Mouse (Mus musculus) heart, embryonic 15.5 days (tissue): ENCODE data around the gene Ttc12. TPM values are rescaled to one million over a fixed set of nuclear protein-coding genes. Genes with fewer than 3 reads are reported as not detected.

Experiments used
- ATAC-seq: fragments of 200-750 bp; cut with Nextera tagmentation; replicated peaks from 2 replicates; pipeline ENCODE4 v1.8.0; 2017; ENCODE audit warnings: low read depth, moderate TSS enrichment; ENCODE audit not compliant: insufficient number of reproducible peaks, insufficient read depth, low FRiP score
- H3K27ac ChIP-seq: fragments of 300-500 bp; sonication (generic); 2 replicates; pipeline ENCODE4 v1.5.1; 2015; ENCODE audit warnings: mild to moderate bottlenecking, inconsistent platforms
- H3K27me3 ChIP-seq: fragments of 300-500 bp; sonication (generic); 2 replicates; pipeline ENCODE4 v1.6.1; 2015; ENCODE audit warnings: inconsistent platforms
- H3K36me3 ChIP-seq: fragments of 300-500 bp; sonication (generic); 2 replicates; pipeline ENCODE4 v1.6.1; 2015; ENCODE audit warnings: mild to moderate bottlenecking, inconsistent platforms
- H3K4me1 ChIP-seq: fragments of 300-500 bp; sonication (generic); replicated peaks from 2 replicates; pipeline ENCODE4 v1.6.1; 2015; ENCODE audit warnings: inconsistent platforms
- H3K4me2 ChIP-seq: fragments of 300-500 bp; sonication (generic); 2 replicates; pipeline ENCODE4 v1.6.1; 2015; ENCODE audit warnings: inconsistent platforms, mild to moderate bottlenecking, moderate library complexity
- H3K4me3 ChIP-seq: fragments of 300-500 bp; sonication (generic); 2 replicates; pipeline ENCODE4 v1.5.1; 2015; ENCODE audit warnings: mild to moderate bottlenecking, inconsistent platforms
- H3K9ac ChIP-seq: fragments of 300-500 bp; sonication (generic); 2 replicates; pipeline ENCODE4 v1.6.1; 2015; ENCODE audit warnings: mild to moderate bottlenecking, inconsistent platforms
- H3K9me3 ChIP-seq: fragments of 300-500 bp; sonication (generic); replicated peaks from 2 replicates; pipeline ENCODE4 v1.6.1; 2016; ENCODE audit warnings: inconsistent platforms
- WGBS: fragments of 180-500 bp; shearing (Covaris S2); methylation state at CpG from one replicate; pipeline ENCODE4 v1.1.7; 2015; ENCODE audit warnings: mixed read lengths; 5-methylcytosine and 5-hydroxymethylcytosine counted together
- polyA plus RNA-seq: library from polyadenylated mRNA; unstranded; fragments of >200 nt; fragmentation: Nextera tagmentation; extraction: Ambion mirVana; gene quantifications from 2 replicates; pipeline ENCODE4 v1.2.1, GENCODE M21; 2015

The Ttc12 gene
- polyA plus RNA-seq = 2.1 and 2.7 TPM in 2 replicates

DNA sequence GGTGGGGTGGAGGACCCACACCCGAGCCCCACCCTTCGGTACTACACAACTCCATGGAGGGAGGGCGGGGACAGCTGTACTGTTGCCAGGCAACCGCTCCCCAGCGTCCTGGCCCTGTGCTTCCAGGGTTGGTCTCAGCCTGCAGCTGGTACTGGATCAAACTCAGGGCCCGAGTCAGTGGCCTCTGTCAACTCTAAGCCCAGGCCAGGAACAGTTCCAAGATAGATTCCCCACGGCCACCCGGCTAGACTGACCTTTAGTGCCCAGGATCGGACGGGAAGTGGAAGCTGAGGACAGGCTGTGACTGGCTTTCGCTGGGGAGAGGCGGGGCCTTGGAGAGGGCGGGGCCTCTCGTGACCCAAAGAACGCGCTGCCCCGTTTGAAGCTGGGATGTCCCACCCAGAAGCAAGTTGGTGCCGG lies at the start of gene Ttc12:
TSS of gene Ttc12 (minus strand) at position 334 of the 420 bp plus-strand sequence.
- Histone ChIP-seq H3K9ac (peak within 1 kb of the TSS; percentile 45), H3K4me3 (peak within 1 kb of the TSS; percentile 64), H3K9me3 (no peaks in the 10 kb centered on the region), H3K27ac (no peak within 1 kb of the TSS), H3K27me3 (0 out of 2 replicates have a peak, but pooled peaks cover 3% of the 10 kb centered on the region), H3K4me2 (peak within 1 kb of the TSS; percentile 76), H3K4me1 (0 out of 2 replicates have a peak, but pooled peaks cover 7% of the 10 kb centered on the region), H3K36me3 (no peaks in the 10 kb centered on the region)
- WGBS = under 1% methylated on average over 18 of the region's 18 CpGs
- peak; percentile 87 for ATAC-seq

DNA sequence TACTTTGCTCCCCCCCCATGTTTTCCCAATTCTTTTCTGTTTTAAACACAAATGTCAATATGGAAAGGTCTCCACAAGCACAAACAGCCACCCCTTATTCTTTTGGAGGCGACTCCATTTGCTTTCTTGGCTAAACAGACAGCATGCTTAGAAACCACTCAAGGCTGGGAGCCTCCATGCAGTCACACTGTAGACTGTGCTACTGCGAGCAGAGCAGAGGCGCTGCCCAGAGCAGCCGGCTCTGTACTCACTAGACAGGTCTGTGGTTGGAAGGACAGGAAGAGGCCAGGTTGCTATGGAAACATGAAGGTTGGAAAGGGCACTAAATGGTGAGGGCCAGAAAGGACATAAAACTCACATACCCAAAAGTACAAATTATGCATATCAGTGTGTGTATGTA lies 48.9 kb upstream of the Ttc12 start:
- H3K9ac ChIP-seq = no peak overlapping the region
- H3K4me3 ChIP-seq = no peak overlapping the region
- H3K27me3 ChIP-seq = no peaks in the 10 kb centered on the region
- H3K36me3 ChIP-seq = no peaks in the 10 kb centered on the region
- no peak overlapping the region for H3K27ac ChIP-seq
- H3K4me1 ChIP-seq = peaks cover 6% of the 10 kb centered on the region; the same call in 1 of the 2 replicates
- ATAC-seq = no peak
- H3K9me3 ChIP-seq = no peaks in the 10 kb centered on the region
- no peak overlapping the region for H3K4me2 ChIP-seq
- WGBS = 56% methylated on average over 4 of the region's 4 CpGs

DNA sequence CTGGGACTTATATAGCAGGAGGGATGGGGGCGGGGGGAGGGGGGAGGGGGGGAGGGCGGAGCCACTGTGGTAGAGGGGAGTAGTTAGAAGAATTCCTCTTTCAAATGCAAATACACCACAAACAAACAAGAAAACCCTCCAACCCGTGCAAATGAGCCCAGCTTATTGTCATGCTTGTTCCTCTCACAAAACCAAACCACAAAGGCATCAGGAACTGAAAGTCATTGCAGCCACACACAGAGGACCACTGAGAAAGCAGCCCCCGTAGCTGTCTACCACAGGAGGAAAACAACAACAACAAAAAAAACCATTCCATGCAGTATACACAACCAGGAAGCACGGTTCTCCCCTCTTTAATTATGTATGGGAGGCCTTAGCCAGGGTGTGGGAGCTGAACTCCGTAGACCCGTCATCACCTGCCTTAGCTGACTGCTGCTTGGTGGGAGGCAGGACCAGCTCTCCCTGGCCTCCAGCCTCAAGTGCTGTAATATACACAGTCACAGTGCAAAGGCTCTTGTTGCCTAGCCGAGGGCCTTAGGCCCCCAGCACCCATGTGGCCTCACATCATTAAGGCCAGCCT lies 48.0 kb upstream of the Ttc12 start:
- no peak overlapping the region for H3K4me2 ChIP-seq
- H3K9ac ChIP-seq = no peak overlapping the region
- no peak overlapping the region for H3K4me3 ChIP-seq
- H3K27me3 ChIP-seq = no peaks in the 10 kb centered on the region
- no peaks in the 10 kb centered on the region for H3K9me3 ChIP-seq
- no peak overlapping the region for H3K27ac ChIP-seq
- no peaks in the 10 kb centered on the region for H3K36me3 ChIP-seq
- WGBS = 34% methylated on average over 6 of the region's 8 CpGs
- no peak for ATAC-seq
- H3K4me1 ChIP-seq = peaks cover 6% of the 10 kb centered on the region; the same call in 1 of the 2 replicates

DNA sequence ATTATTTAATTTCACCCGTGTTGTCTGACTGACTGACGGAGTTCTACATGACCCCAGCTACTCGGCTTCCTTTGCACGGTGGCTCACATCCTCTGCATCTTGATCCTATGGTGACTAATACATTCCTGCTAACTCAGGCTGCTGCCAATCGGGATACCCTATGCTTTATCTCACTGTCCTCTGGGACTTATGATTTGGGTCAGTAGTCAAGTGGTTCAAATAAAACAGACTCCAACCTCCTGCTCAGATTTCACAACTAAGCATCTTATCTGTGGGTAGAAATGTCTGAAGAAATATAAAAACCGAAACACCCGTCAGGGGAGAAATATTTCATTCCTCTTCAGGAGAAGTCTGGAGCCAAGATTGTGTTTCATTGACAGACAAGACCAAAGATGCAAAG lies 47.4 kb upstream of the Ttc12 start:
- Histone ChIP-seq H3K9me3 (no peaks in the 10 kb centered on the region), H3K9ac (no peak overlapping the region), H3K27me3 (no peaks in the 10 kb centered on the region), H3K4me3 (no peak overlapping the region), H3K4me1 (peaks cover 6% of the 10 kb centered on the region; the same call in 1 of the 2 replicates), H3K36me3 (no peaks in the 10 kb centered on the region), H3K4me2 (no peak overlapping the region), H3K27ac (no peak overlapping the region)
- WGBS = 42% methylated on average over 7 of the region's 7 CpGs
- ATAC-seq = no peak

DNA sequence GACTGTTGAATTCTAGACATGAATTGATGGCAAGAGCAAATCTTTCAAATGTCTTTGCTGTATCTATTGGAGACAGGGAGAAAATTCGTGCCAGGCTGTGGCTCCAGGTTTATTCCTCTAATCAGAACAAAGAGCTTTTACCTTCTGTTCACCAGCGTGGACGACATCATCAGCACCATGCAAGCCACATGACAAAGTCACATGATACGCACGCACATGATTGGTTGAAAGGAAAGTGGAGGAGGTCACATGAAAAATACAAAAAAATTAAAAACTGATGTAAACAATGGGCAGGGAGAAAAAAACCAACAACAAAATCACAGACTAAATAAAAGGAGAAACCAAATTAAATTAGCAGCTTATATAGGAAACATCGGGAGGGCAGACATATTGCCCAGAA lies 45.8 kb upstream of the Ttc12 start:
- 89% methylated on average over 6 of the region's 6 CpGs for WGBS
- Histone ChIP-seq H3K27ac (no peak overlapping the region), H3K36me3 (no peaks in the 10 kb centered on the region), H3K27me3 (no peaks in the 10 kb centered on the region), H3K9me3 (no peaks in the 10 kb centered on the region), H3K4me2 (no peak overlapping the region), H3K4me3 (no peak overlapping the region), H3K4me1 (peaks cover 10% of the 10 kb centered on the region), H3K9ac (no peak overlapping the region)
- no peak for ATAC-seq

DNA sequence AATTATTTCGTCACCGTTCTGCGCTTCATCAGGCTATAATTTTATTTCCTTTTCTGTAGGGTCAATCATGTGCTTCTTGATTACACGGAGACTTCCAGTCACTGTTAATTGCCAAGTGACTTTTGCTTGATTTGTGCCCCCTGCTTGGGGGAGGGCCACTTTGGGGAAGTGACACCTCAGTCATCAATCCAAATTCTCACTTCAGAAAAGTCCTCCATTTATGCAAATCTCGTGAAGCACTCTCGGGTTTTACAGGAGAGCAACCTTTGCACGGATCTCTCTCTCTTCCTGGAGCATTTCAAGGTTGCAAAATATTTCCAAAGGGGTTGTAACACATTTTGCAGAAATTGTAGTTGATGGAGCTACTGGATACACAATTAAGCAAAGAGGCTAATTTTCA lies 45.2 kb upstream of the Ttc12 start:
- H3K27ac ChIP-seq = no peak overlapping the region
- H3K9ac ChIP-seq = no peak overlapping the region
- H3K4me2 ChIP-seq = no peak overlapping the region
- H3K9me3 ChIP-seq = no peaks in the 10 kb centered on the region
- no peak overlapping the region for H3K4me3 ChIP-seq
- H3K36me3 ChIP-seq = no peaks in the 10 kb centered on the region
- H3K27me3 ChIP-seq = no peaks in the 10 kb centered on the region
- no peak for ATAC-seq
- peaks cover 10% of the 10 kb centered on the region for H3K4me1 ChIP-seq
- WGBS = 51% methylated on average over 7 of the region's 7 CpGs

DNA sequence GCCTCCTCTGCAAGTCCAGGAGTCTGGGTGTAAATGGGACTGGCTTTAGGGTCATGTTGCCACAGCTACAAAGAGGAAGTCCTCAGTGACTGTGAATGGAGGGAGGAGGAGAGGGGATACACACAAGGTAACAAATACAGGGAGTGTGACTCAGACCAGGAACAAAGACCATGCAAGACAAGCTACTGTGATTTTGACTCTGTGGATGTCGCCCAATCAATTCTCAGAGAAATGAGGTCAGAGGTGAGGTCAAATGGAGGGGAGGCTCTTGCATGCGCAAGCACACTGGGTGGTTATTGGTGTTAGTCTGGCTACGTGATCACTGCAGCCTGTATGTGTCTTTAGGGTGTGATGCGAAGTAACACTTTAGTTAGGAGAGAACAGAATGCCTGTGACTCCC lies 44.7 kb upstream of the Ttc12 start:
- Histone ChIP-seq H3K9ac (no peak overlapping the region), H3K4me3 (no peak overlapping the region), H3K4me2 (no peak overlapping the region), H3K27ac (no peak overlapping the region), H3K36me3 (no peaks in the 10 kb centered on the region), H3K4me1 (peaks cover 10% of the 10 kb centered on the region), H3K27me3 (no peaks in the 10 kb centered on the region), H3K9me3 (no peaks in the 10 kb centered on the region)
- 72% methylated on average over 4 of the region's 4 CpGs for WGBS
- no peak for ATAC-seq

DNA sequence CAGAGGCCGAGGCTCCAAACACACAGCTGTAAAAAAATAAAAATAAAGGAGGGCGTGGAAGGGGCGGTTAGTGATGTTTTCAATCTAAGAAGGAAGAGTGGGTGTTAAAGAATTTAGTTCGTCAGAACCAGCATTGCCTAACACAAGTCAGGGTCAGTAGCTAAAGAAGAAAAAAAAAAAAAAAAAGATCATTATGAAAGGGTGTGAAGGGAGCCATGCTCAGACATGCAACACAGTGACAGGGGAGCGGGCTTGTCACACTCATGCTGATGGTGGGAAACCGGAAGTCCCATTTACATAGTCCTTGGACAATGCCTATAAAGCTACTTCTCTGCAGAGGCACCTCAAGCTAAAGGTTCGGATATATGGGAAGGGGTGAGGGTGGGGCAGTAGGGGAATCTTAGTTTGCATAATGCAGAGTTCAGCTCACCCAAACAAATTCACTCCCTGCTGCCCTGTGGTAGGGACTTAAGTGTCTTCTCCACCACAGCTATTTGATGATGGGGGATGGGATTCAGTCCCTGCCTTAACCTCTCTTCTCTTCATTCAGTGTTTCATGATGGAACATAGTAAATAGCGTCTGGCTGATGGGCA lies 43.4 kb upstream of the Ttc12 start:
- Histone ChIP-seq H3K4me3 (no peak overlapping the region), H3K27me3 (no peaks in the 10 kb centered on the region), H3K9ac (no peak overlapping the region), H3K27ac (no peak overlapping the region), H3K4me2 (no peak overlapping the region), H3K9me3 (no peaks in the 10 kb centered on the region), H3K36me3 (no peaks in the 10 kb centered on the region), H3K4me1 (peaks cover 10% of the 10 kb centered on the region)
- WGBS = 77% methylated on average over 8 of the region's 8 CpGs
- ATAC-seq = no peak

DNA sequence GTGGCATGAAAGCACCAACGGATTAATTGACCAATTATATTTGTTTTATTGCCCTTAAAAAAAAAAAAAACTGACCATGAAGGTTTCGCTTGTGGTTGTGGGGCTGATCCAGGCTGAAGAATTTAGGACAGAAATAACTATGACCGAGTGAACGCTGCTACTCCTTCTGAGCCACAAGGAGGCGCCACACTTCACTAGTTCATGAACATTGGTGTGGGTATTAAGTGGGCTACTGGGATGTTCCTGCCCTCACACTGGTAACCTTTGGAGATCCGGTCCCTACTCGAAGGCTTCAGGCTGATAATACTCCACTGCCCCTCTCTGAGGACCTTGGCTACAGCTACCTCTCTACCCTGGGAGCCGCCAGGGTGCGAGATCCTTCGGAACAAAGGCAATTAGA lies 42.9 kb upstream of the Ttc12 start:
- Histone ChIP-seq H3K36me3 (no peaks in the 10 kb centered on the region), H3K9me3 (no peaks in the 10 kb centered on the region), H3K4me2 (no peak overlapping the region), H3K9ac (no peak overlapping the region), H3K4me1 (peaks cover 4% of the 10 kb centered on the region), H3K27ac (no peak overlapping the region), H3K27me3 (no peaks in the 10 kb centered on the region), H3K4me3 (no peak overlapping the region)
- no peak for ATAC-seq
- 57% methylated on average over 10 of the region's 10 CpGs for WGBS

DNA sequence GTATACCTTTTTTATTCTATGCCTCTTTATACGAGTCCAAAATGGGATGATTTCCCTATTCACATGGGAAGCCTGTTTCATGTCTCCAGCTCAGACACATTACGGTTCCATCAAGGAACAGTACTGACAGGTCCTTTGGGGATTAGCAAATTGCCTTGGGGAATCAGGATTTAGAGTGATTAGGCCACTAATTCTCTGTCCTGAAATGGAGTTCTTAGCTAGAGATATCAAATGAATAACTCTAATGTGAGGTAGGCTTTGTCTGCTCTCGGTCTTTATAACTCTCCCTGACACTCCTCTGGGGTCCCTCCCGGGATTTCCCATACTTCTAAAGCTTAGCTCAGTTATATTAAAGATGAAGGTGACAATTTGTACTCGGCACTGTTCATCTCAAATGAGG lies 42.0 kb upstream of the Ttc12 start:
- no peak for ATAC-seq
- no peaks in the 10 kb centered on the region for H3K9me3 ChIP-seq
- peaks cover 4% of the 10 kb centered on the region; the same call in 1 of the 2 replicates for H3K4me1 ChIP-seq
- 90% methylated on average over 5 of the region's 5 CpGs for WGBS
- H3K9ac ChIP-seq = no peak overlapping the region
- H3K27me3 ChIP-seq = no peaks in the 10 kb centered on the region
- H3K27ac ChIP-seq = no peak overlapping the region
- no peak overlapping the region for H3K4me3 ChIP-seq
- no peak overlapping the region for H3K4me2 ChIP-seq
- no peaks in the 10 kb centered on the region for H3K36me3 ChIP-seq

DNA sequence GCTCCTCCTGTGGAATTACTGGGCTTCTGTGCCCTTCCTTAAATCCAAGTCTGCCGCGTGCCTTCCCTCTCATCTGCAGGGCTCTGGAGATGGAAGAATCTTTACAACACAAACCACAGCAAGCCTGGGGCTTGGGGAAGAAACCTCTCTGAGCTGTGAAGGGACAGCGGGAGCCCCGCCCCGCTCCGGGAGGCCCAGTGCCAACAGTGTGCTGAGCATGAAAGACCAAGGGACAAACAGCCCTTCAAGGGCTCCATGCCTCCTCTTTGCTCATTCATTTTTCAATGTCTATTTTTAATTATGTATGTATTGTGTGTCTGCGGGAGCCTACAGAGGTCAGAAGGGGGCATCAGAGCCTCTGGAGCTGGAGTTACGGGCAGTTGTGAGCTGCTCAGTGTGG lies 41.3 kb upstream of the Ttc12 start:
- WGBS = 62% methylated on average over 8 of the region's 8 CpGs
- no peak for ATAC-seq

DNA sequence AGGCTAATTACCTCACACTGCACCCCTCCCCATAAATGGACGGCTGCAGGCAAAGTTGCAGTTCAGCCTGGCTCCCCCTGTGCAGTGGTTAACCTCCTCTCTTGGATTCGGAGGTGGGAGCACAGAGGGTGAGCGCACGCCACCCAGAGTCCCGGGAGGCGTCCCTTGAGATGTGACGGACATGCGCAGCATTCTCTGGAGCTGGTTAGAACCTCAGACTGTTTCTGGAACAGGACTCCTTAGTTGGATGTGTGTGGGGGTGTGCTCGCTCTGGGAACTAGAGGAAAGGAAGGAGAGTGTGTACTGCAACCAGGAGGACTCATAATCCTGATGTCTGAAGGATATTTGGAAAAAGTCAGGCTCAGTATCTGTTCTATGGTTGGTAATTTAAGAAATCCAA lies 38.7 kb upstream of the Ttc12 start:
- H3K36me3 ChIP-seq = peaks cover 3% of the 10 kb centered on the region; the same call in 1 of the 2 replicates
- no peaks in the 10 kb centered on the region for H3K27me3 ChIP-seq
- no peak overlapping the region for H3K4me2 ChIP-seq
- WGBS = 78% methylated on average over 9 of the region's 9 CpGs
- ATAC-seq = no peak
- H3K9ac ChIP-seq = no peak overlapping the region
- H3K4me1 ChIP-seq = peaks cover 4% of the 10 kb centered on the region; the same call in 1 of the 2 replicates
- no peak overlapping the region for H3K27ac ChIP-seq
- H3K4me3 ChIP-seq = no peak overlapping the region
- no peaks in the 10 kb centered on the region for H3K9me3 ChIP-seq

More for the DNA sequence above, 41.3 kb upstream of the Ttc12 start:
- H3K27ac ChIP-seq = no peak overlapping the region
- no peaks in the 10 kb centered on the region for H3K9me3 ChIP-seq
- H3K36me3 ChIP-seq = no peaks in the 10 kb centered on the region
- no peak overlapping the region for H3K4me2 ChIP-seq
- H3K4me3 ChIP-seq = no peak overlapping the region
- no peaks in the 10 kb centered on the region for H3K27me3 ChIP-seq
- H3K9ac ChIP-seq = no peak overlapping the region
- H3K4me1 ChIP-seq = peaks cover 4% of the 10 kb centered on the region; the same call in 1 of the 2 replicates
